Mouse (Mus musculus): ENCODE measurements around the gene Ctbs. TPM values are rescaled to one million over a fixed set of nuclear protein-coding genes. Genes with fewer than 3 reads are reported as not detected.
"Not testable (repeated sequence)": the region's sequence is repeated elsewhere in the genome, so short reads cannot be mapped to it uniquely, and the experiment has no call there.

Ctbs gene
- polyA plus RNA-seq, 1 experiment from 2014 or later, result 6.0 TPM

GRCm38 (mm10) chr3:146421787-146422186 is 27.8 kb upstream of the Ctbs start:
- 66% methylated on average over 8 of the region's 8 CpGs for WGBS
- no peak overlapping the region for H3K4me3 ChIP-seq (ENCODE audit: low read depth, low read length)
- H3K9me3 ChIP-seq (ENCODE audit: control insufficient read depth, low read length), result no peaks in the 10 kb centered on the region
- DNase-seq (ENCODE audit: low spot score) (no peak), ATAC-seq (replicated peaks; ENCODE audit: low FRiP score) (no peak)
- H3K27ac ChIP-seq (ENCODE audit: low read depth, low read length), result no peak overlapping the region
- no peak overlapping the region for H3K9ac ChIP-seq (ENCODE audit: low read length)
- H3K4me2 ChIP-seq (ENCODE audit: low read depth, low read length, severe bottlenecking), result no peak overlapping the region
- peaks cover 3% of the 10 kb centered on the region; the same call in 1 of the 2 replicates for H3K36me3 ChIP-seq (ENCODE audit: control insufficient read depth, insufficient read depth, low read length)
- peaks cover 4% of the 10 kb centered on the region; the same call in 1 of the 2 replicates for H3K4me1 ChIP-seq (replicated peaks; ENCODE audit: control insufficient read depth, insufficient read depth, low read length)
- no peaks in the 10 kb centered on the region for H3K27me3 ChIP-seq (ENCODE audit: control insufficient read depth, insufficient read depth, low read length)

- 84% methylated on average over 7 of the region's 7 CpGs for WGBS
- Histone ChIP-seq H3K9ac (ENCODE audit: low read length) (no peak overlapping the region), H3K9me3 (ENCODE audit: control insufficient read depth, low read length) (no peaks in the 10 kb centered on the region), H3K4me1 (replicated peaks; ENCODE audit: control insufficient read depth, insufficient read depth, low read length) (peaks cover 4% of the 10 kb centered on the region; the same call in 1 of the 2 replicates), H3K27me3 (ENCODE audit: control insufficient read depth, insufficient read depth, low read length) (no peaks in the 10 kb centered on the region), H3K4me3 (ENCODE audit: low read depth, low read length) (no peak overlapping the region), H3K36me3 (ENCODE audit: control insufficient read depth, insufficient read depth, low read length) (peaks cover 3% of the 10 kb centered on the region; the same call in 1 of the 2 replicates), H3K27ac (ENCODE audit: low read depth, low read length) (no peak overlapping the region), H3K4me2 (ENCODE audit: low read depth, low read length, severe bottlenecking) (no peak overlapping the region)
- no peak for DNase-seq (ENCODE audit: low spot score)
- ATAC-seq (replicated peaks; ENCODE audit: low FRiP score), result no peak
Measured at GRCm38 (mm10) chr3:146423710-146424109, 25.9 kb upstream of the Ctbs start.

- DNase-seq (ENCODE audit: low spot score) (no peak), ATAC-seq (replicated peaks; ENCODE audit: low FRiP score) (peak; percentile 52)
- H3K9ac ChIP-seq (ENCODE audit: low read length), result no peak overlapping the region
- WGBS, result 84% methylated on average over 7 of the region's 7 CpGs
- H3K4me3 ChIP-seq (ENCODE audit: low read depth, low read length), result no peak overlapping the region
- H3K36me3 ChIP-seq (ENCODE audit: control insufficient read depth, insufficient read depth, low read length), result no peaks in the 10 kb centered on the region; the same call in 1 of the 2 replicates
- no peaks in the 10 kb centered on the region for H3K27me3 ChIP-seq (ENCODE audit: control insufficient read depth, insufficient read depth, low read length)
- H3K9me3 ChIP-seq (ENCODE audit: control insufficient read depth, low read length), result no peaks in the 10 kb centered on the region
- no peak overlapping the region for H3K4me2 ChIP-seq (ENCODE audit: low read depth, low read length, severe bottlenecking)
- no peak overlapping the region for H3K27ac ChIP-seq (ENCODE audit: low read depth, low read length)
- H3K4me1 ChIP-seq (replicated peaks; ENCODE audit: control insufficient read depth, insufficient read depth, low read length), result peaks cover 4% of the 10 kb centered on the region; the same call in 1 of the 2 replicates
Measured at GRCm38 (mm10) chr3:146424306-146424900, 25.2 kb upstream of the Ctbs start.

GRCm38 (mm10) chr3:146425902-146426301 is 23.7 kb upstream of the Ctbs start:
- 79% methylated on average over 7 of the region's 7 CpGs for WGBS
- Histone ChIP-seq H3K4me3 (ENCODE audit: low read depth, low read length) (no peak overlapping the region), H3K4me1 (replicated peaks; ENCODE audit: control insufficient read depth, insufficient read depth, low read length) (peaks cover 4% of the 10 kb centered on the region; the same call in 1 of the 2 replicates), H3K27ac (ENCODE audit: low read depth, low read length) (no peak overlapping the region), H3K9me3 (ENCODE audit: control insufficient read depth, low read length) (no peaks in the 10 kb centered on the region), H3K9ac (ENCODE audit: low read length) (no peak overlapping the region), H3K36me3 (ENCODE audit: control insufficient read depth, insufficient read depth, low read length) (peaks cover under 1% of the 10 kb centered on the region; the same call in 1 of the 2 replicates), H3K27me3 (ENCODE audit: control insufficient read depth, insufficient read depth, low read length) (no peaks in the 10 kb centered on the region), H3K4me2 (ENCODE audit: low read depth, low read length, severe bottlenecking) (no peak overlapping the region)
- DNase-seq (ENCODE audit: low spot score) (no peak), ATAC-seq (replicated peaks; ENCODE audit: low FRiP score) (no peak)

- ATAC-seq (replicated peaks; ENCODE audit: low FRiP score) (no peak), DNase-seq (ENCODE audit: low spot score) (no peak)
- no peak overlapping the region for H3K4me3 ChIP-seq (ENCODE audit: low read depth, low read length)
- no peak overlapping the region for H3K9ac ChIP-seq (ENCODE audit: low read length)
- peaks cover 6% of the 10 kb centered on the region; the same call in 1 of the 2 replicates for H3K36me3 ChIP-seq (ENCODE audit: control insufficient read depth, insufficient read depth, low read length)
- 82% methylated on average over 8 of the region's 8 CpGs for WGBS
- no peak overlapping the region for H3K27ac ChIP-seq (ENCODE audit: low read depth, low read length)
- no peaks in the 10 kb centered on the region for H3K27me3 ChIP-seq (ENCODE audit: control insufficient read depth, insufficient read depth, low read length)
- H3K4me2 ChIP-seq (ENCODE audit: low read depth, low read length, severe bottlenecking), result no peak overlapping the region
- H3K9me3 ChIP-seq (ENCODE audit: control insufficient read depth, low read length), result no peaks in the 10 kb centered on the region
- H3K4me1 ChIP-seq (replicated peaks; ENCODE audit: control insufficient read depth, insufficient read depth, low read length), result peaks cover 4% of the 10 kb centered on the region; the same call in 1 of the 2 replicates
Measured at GRCm38 (mm10) chr3:146426489-146426888, 23.1 kb upstream of the Ctbs start.

GRCm38 (mm10) chr3:146433063-146433462 is 16.5 kb upstream of the Ctbs start:
- not testable (repeated sequence) for H3K36me3 ChIP-seq (ENCODE audit: control insufficient read depth, insufficient read depth, low read length); H3K27ac ChIP-seq (ENCODE audit: low read depth, low read length); H3K9ac ChIP-seq (ENCODE audit: low read length); H3K9me3 ChIP-seq (ENCODE audit: control insufficient read depth, low read length); H3K27me3 ChIP-seq (ENCODE audit: control insufficient read depth, insufficient read depth, low read length); ATAC-seq (replicated peaks; ENCODE audit: low FRiP score); H3K4me2 ChIP-seq (ENCODE audit: low read depth, low read length, severe bottlenecking); H3K4me1 ChIP-seq (replicated peaks; ENCODE audit: control insufficient read depth, insufficient read depth, low read length); H3K4me3 ChIP-seq (ENCODE audit: low read depth, low read length)
- DNase-seq (ENCODE audit: low spot score), result peak; percentile 41
- WGBS, result 87% methylated on average over 11 of the region's 11 CpGs

DNA sequence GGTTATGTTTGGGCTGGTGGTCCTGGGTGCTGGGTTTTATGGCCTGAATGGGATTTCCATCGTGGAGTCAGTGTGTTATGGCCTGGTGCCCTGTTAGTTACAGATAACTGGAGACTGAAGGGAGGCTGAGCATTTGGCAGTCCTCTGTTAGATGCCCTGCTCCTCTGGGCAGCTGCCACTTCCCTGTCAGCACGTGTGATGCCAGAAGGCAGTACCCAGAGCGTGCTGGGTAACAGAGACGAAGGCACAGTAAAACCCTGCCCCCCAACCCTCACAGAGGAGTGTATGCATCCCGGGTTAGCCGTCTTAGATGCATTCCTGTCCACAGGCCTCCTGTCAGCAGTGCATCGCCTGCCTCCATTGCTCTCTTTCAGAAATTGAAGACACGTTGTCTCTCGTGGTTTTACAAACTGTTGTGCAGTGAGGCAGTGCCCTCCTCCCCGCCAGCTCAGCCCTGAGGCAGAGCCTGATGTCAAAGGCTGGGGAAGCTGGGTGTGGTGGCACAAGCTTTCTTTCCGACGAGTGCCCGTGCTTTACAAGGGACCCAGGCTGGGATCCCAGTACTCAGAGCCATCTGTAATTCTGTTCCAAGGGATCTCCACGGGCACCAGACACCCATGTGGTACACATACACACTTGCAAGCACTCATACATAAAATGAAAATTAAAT is 15.8 kb upstream of the Ctbs start:
- Histone ChIP-seq H3K27ac (ENCODE audit: low read depth, low read length) (no peak overlapping the region), H3K4me3 (ENCODE audit: low read depth, low read length) (no peak overlapping the region), H3K4me1 (replicated peaks; ENCODE audit: control insufficient read depth, insufficient read depth, low read length) (no peaks in the 10 kb centered on the region), H3K27me3 (ENCODE audit: control insufficient read depth, insufficient read depth, low read length) (no peaks in the 10 kb centered on the region), H3K9me3 (ENCODE audit: control insufficient read depth, low read length) (no peaks in the 10 kb centered on the region), H3K9ac (ENCODE audit: low read length) (no peak overlapping the region), H3K4me2 (ENCODE audit: low read depth, low read length, severe bottlenecking) (no peak overlapping the region), H3K36me3 (ENCODE audit: control insufficient read depth, insufficient read depth, low read length) (peaks cover 8% of the 10 kb centered on the region; the same call in 1 of the 2 replicates)
- WGBS, result 89% methylated on average over 14 of the region's 14 CpGs
- DNase-seq (ENCODE audit: low spot score) (peak; percentile 32), ATAC-seq (replicated peaks; ENCODE audit: low FRiP score) (no peak)

DNA sequence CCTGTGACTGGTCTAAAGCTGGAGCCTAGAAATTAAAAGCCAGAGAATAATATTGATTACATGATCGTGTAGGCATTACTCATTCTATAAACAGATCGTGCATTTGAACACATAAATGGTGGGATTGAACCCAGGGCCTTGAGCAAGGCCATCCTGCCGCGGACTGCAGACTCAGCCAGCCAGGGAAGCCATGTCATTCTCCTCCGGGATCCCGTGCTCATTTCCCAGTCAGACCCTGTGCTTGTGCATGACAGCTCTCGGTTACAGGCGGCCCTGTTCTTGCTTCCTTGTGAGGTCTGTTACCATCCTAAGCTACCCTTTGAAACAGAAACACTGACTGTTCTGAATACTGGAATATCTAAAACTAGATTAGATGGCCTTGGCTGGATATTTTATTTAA is 14.9 kb upstream of the Ctbs start:
- 94% methylated on average over 8 of the region's 8 CpGs for WGBS
- ATAC-seq (replicated peaks; ENCODE audit: low FRiP score), result no peak
- H3K4me2 ChIP-seq (ENCODE audit: low read depth, low read length, severe bottlenecking), result no peak overlapping the region
- DNase-seq (ENCODE audit: low spot score), result peak; percentile 30
- no peak overlapping the region for H3K27ac ChIP-seq (ENCODE audit: low read depth, low read length)
- no peak overlapping the region for H3K9ac ChIP-seq (ENCODE audit: low read length)
- H3K4me1 ChIP-seq (replicated peaks; ENCODE audit: control insufficient read depth, insufficient read depth, low read length), result no peaks in the 10 kb centered on the region
- no peaks in the 10 kb centered on the region for H3K9me3 ChIP-seq (ENCODE audit: control insufficient read depth, low read length)
- no peak overlapping the region for H3K4me3 ChIP-seq (ENCODE audit: low read depth, low read length)
- H3K36me3 ChIP-seq (ENCODE audit: control insufficient read depth, insufficient read depth, low read length), result peaks cover 8% of the 10 kb centered on the region; the same call in 1 of the 2 replicates
- H3K27me3 ChIP-seq (ENCODE audit: control insufficient read depth, insufficient read depth, low read length), result no peaks in the 10 kb centered on the region
